Mouse (Mus musculus) CH12.LX (cell line): ENCODE measurements at regions not wholly inside any gene's neighbourhood (a gene's known extent, or its start where the extent isn't known, plus 50 kb on each side); places are given as distances from the start of the nearest gene placed in this dataset.
A peak's percentile ranks its signal among the peaks of the same experiment; 100 is the strongest.

ENCODE experiments used
- CHD2 ChIP-seq: IDR thresholded peaks from 2 replicates; pipeline ENCODE4 v1.6.1; 2011; ENCODE audit warnings: low read length, improper control_type of control experiment
- CTCF ChIP-seq, 2 experiments: IDR thresholded peaks in 1 of 2; conservative IDR thresholded peaks in 1 of 2; 2 replicates each; pipeline ENCODE4 v1.5.1; 2011 to 2012; ENCODE audit warnings: low read depth in 2 of 2, low read length in 2 of 2, improper control_type of control experiment in 1 of 2, inconsistent platforms in 1 of 2, mild to moderate bottlenecking in 1 of 2, moderate library complexity in 1 of 2
- ELF1 ChIP-seq: IDR thresholded peaks from 2 replicates; pipeline ENCODE4 v1.6.1; 2014; ENCODE audit warnings: low read depth, mild to moderate bottlenecking, inconsistent platforms, low read length, improper control_type of control experiment
- EP300 ChIP-seq: IDR thresholded peaks from 2 replicates; pipeline ENCODE4 v1.6.1; 2011; ENCODE audit warnings: low read length, improper control_type of control experiment
- GABPA ChIP-seq: IDR thresholded peaks from 2 replicates; pipeline ENCODE4 v1.6.1; 2012; ENCODE audit warnings: low read depth, low read length, improper control_type of control experiment, inconsistent platforms; ENCODE audit not compliant: insufficient replicate concordance
- HCFC1 ChIP-seq: IDR thresholded peaks from 2 replicates; pipeline ENCODE4 v1.6.1; 2012; ENCODE audit warnings: low read depth, mild to moderate bottlenecking, inconsistent platforms, low read length, improper control_type of control experiment
- JUND ChIP-seq: conservative IDR thresholded peaks from 2 replicates; pipeline ENCODE4 v1.6.1; 2011; ENCODE audit warnings: low read depth, low read length, improper control_type of control experiment
- POLR2A ChIP-seq: IDR thresholded peaks from 2 replicates; pipeline ENCODE4 v1.6.1; 2011; ENCODE audit warnings: low read depth, mild to moderate bottlenecking, improper control_type of control experiment, low read length
- SIN3A ChIP-seq: IDR thresholded peaks from 2 replicates; pipeline ENCODE4 v1.6.1; 2012; ENCODE audit warnings: low read length, improper control_type of control experiment, inconsistent platforms
- SMC3 ChIP-seq: IDR thresholded peaks from 2 replicates; pipeline ENCODE4 v1.6.1; 2011; ENCODE audit warnings: low read depth, low read length, improper control_type of control experiment
- TCF12 ChIP-seq: IDR thresholded peaks from 2 replicates; pipeline ENCODE4 v1.6.1; 2014; ENCODE audit warnings: low read depth, mild to moderate bottlenecking, inconsistent platforms, low read length, improper control_type of control experiment
- USF1 ChIP-seq: IDR thresholded peaks from 2 replicates; pipeline ENCODE4 v1.6.1; 2014; ENCODE audit warnings: low read depth, mild to moderate bottlenecking, inconsistent platforms, low read length, improper control_type of control experiment
- USF2 ChIP-seq: conservative IDR thresholded peaks from 2 replicates; pipeline ENCODE4 v1.6.1; 2011; ENCODE audit warnings: low read depth, low read length, improper control_type of control experiment
- ZMIZ1 ChIP-seq: IDR thresholded peaks from 2 replicates; pipeline ENCODE4 v1.6.1; 2012; ENCODE audit warnings: low read depth, mild to moderate bottlenecking, inconsistent platforms, low read length, improper control_type of control experiment

DNA sequence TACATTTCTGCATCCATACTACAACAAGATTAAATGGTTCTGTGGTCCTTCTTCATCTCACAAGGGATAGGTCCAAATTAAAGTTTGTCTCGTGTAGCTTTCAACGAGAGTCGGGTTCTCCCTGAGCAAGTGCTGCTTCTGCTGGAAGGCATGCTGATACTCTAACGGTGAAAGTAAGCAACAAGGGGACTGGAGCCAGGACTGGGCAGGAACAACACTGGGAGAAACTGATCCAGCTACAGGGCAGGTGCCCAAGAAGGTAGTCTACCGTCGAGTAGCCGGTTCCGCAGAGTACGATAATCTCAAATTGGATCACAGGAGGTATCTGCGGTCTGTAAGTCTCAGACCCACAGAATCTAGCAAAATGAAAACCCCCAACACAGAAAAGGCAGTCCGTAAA lies 74.2 kb upstream of the Atp2b1 start:
- no peak for TF ChIP-seq CTCF (conservative IDR thresholded peaks at IDR 0.05 in 1 of 2, IDR thresholded peaks at IDR 0.05 in 1 of 2; ENCODE audit: low read depth in 2 of 2, low read length in 2 of 2)
- no peak for TF ChIP-seq CHD2
- no peak for TF ChIP-seq USF2
- TF ChIP-seq ZMIZ1, result no peak
- no peak for TF ChIP-seq HCFC1
- no peak for TF ChIP-seq SMC3
- no peak for TF ChIP-seq GABPA
- no peak for TF ChIP-seq ELF1
- TF ChIP-seq SIN3A, result no peak
- TF ChIP-seq POLR2A, result peak; percentile 24; the same call in 1 of the 2 replicates
- no peak for TF ChIP-seq EP300
- no peak for TF ChIP-seq USF1
- no peak for TF ChIP-seq JUND
- TF ChIP-seq TCF12, result peak; percentile 14; the same call in 1 of the 2 replicates
